Mouse (Mus musculus) spleen, adult 2 months (tissue): ENCODE results near the gene Tcf3.

ENCODE experiments used
- CTCF ChIP-seq: fragments of 200-500 bp; IDR thresholded peaks from 2 replicates; pipeline ENCODE4 v1.5.1; 2011; ENCODE audit warnings: mild to moderate bottlenecking, inconsistent platforms; ENCODE audit not compliant: insufficient read depth, insufficient read length, insufficient replicate concordance; ENCODE audit errors: extremely low read depth
- POLR2A ChIP-seq: fragments of 200-500 bp; IDR thresholded peaks from 2 replicates; pipeline ENCODE4 v1.6.1; 2011; ENCODE audit warnings: low read depth, low read length, inconsistent platforms

- TF ChIP-seq CTCF (no peak), POLR2A (no peak)
Observed at GRCm38 (mm10) chr10:80435764-80436163, 2.3 kb upstream of the Tcf3 start.
